Mouse (Mus musculus) heart, embryonic 16.5 days (tissue): ENCODE measurements at regions not wholly inside any gene's neighbourhood (a gene's known extent, or its start where the extent isn't known, plus 50 kb on each side); places are given as distances from the start of the nearest gene placed in this dataset.

Source experiments
- ATAC-seq: fragments of 200-750 bp; cut with Nextera tagmentation; replicated peaks from 2 replicates; pipeline ENCODE4 v1.8.0; 2017; ENCODE audit warnings: moderate number of reproducible peaks; ENCODE audit not compliant: insufficient read depth, low FRiP score; ENCODE audit errors: extremely low read depth
- H3K27ac ChIP-seq: fragments of 300-500 bp; sonication (generic); 2 replicates; pipeline ENCODE4 v1.5.1; 2014; ENCODE audit warnings: mild to moderate bottlenecking, low read length, control low read depth, moderate library complexity
- H3K27me3 ChIP-seq: fragments of 300-500 bp; sonication (generic); 2 replicates; pipeline ENCODE4 v1.6.1; 2014; ENCODE audit warnings: low read length, mixed read lengths; ENCODE audit not compliant: control insufficient read depth, insufficient read depth
- H3K36me3 ChIP-seq: fragments of 300-500 bp; sonication (generic); 2 replicates; pipeline ENCODE4 v1.6.1; 2014; ENCODE audit not compliant: control insufficient read depth, insufficient read depth
- H3K4me1 ChIP-seq: fragments of 300-500 bp; sonication (generic); 2 replicates; pipeline ENCODE4 v1.6.1; 2014; ENCODE audit warnings: low read length, mixed read lengths; ENCODE audit not compliant: control insufficient read depth, insufficient read depth
- H3K4me2 ChIP-seq: fragments of 300-500 bp; sonication (generic); 2 replicates; pipeline ENCODE4 v1.6.1; 2014; ENCODE audit warnings: low read depth, mild to moderate bottlenecking, control low read depth, low read length
- H3K4me3 ChIP-seq: fragments of 300-500 bp; sonication (generic); 2 replicates; pipeline ENCODE4 v1.5.1; 2014; ENCODE audit warnings: mild to moderate bottlenecking, control low read depth, low read length
- H3K9ac ChIP-seq: fragments of 300-500 bp; sonication (generic); 2 replicates; pipeline ENCODE4 v1.6.1; 2014; ENCODE audit warnings: low read length, control low read depth
- H3K9me3 ChIP-seq: fragments of 300-500 bp; sonication (generic); replicated peaks from 2 replicates; pipeline ENCODE4 v1.6.1; 2016; ENCODE audit warnings: low read length; ENCODE audit not compliant: control insufficient read depth
- WGBS: fragments of 180-500 bp; shearing (Covaris S2); extraction: QIAGEN DNeasy Blood & Tissue Kit; methylation state at CpG from one replicate; pipeline ENCODE4 v1.1.7; 2014; 5-methylcytosine and 5-hydroxymethylcytosine counted together

- no peak overlapping the region for H3K4me3 ChIP-seq
- H3K27me3 ChIP-seq, result no peaks in the 10 kb centered on the region
- H3K9ac ChIP-seq, result no peak overlapping the region
- no peak overlapping the region for H3K4me2 ChIP-seq
- H3K9me3 ChIP-seq, result no peaks in the 10 kb centered on the region
- ATAC-seq, result no peak
- no peak overlapping the region for H3K27ac ChIP-seq
- no peaks in the 10 kb centered on the region for H3K4me1 ChIP-seq
- no peaks in the 10 kb centered on the region for H3K36me3 ChIP-seq
Measured at GRCm38 (mm10) chr12:39757975-39758374, 279.9 kb downstream of the Arl4a start.

GRCm38 (mm10) chr12:39751850-39752249 is 286.0 kb downstream of the Arl4a start:
- Histone ChIP-seq H3K36me3 (no peaks in the 10 kb centered on the region), H3K27me3 (no peaks in the 10 kb centered on the region), H3K4me3 (no peak overlapping the region), H3K27ac (no peak overlapping the region), H3K4me1 (no peaks in the 10 kb centered on the region), H3K9me3 (no peaks in the 10 kb centered on the region), H3K9ac (no peak overlapping the region), H3K4me2 (no peak overlapping the region)
- WGBS, result 81% methylated on average over 5 of the region's 5 CpGs
- ATAC-seq, result no peak

GRCm38 (mm10) chr12:39742156-39743063 is 295.4 kb downstream of the Arl4a start:
- Histone ChIP-seq H3K9ac (no peak overlapping the region), H3K4me1 (no peaks in the 10 kb centered on the region), H3K27me3 (no peaks in the 10 kb centered on the region), H3K9me3 (no peaks in the 10 kb centered on the region), H3K4me3 (no peak overlapping the region), H3K4me2 (no peak overlapping the region), H3K36me3 (no peaks in the 10 kb centered on the region), H3K27ac (no peak overlapping the region)
- WGBS, result 71% methylated on average over 11 of the region's 11 CpGs
- no peak for ATAC-seq

GRCm38 (mm10) chr12:39741051-39741847 is 296.6 kb downstream of the Arl4a start:
- ATAC-seq, result no peak
- Histone ChIP-seq H3K27me3 (no peaks in the 10 kb centered on the region), H3K9ac (no peak overlapping the region), H3K4me2 (no peak overlapping the region), H3K36me3 (no peaks in the 10 kb centered on the region), H3K4me3 (no peak overlapping the region), H3K9me3 (no peaks in the 10 kb centered on the region), H3K4me1 (no peaks in the 10 kb centered on the region), H3K27ac (no peak overlapping the region)
- 42% methylated on average over 13 of the region's 13 CpGs for WGBS

GRCm38 (mm10) chr12:39736966-39737365 is 300.9 kb downstream of the Arl4a start:
- Histone ChIP-seq H3K9me3 (no peaks in the 10 kb centered on the region), H3K27me3 (no peaks in the 10 kb centered on the region), H3K9ac (no peak overlapping the region), H3K36me3 (no peaks in the 10 kb centered on the region), H3K27ac (no peak overlapping the region), H3K4me3 (no peak overlapping the region), H3K4me1 (no peaks in the 10 kb centered on the region), H3K4me2 (no peak overlapping the region)
- ATAC-seq, result no peak
- 78% methylated on average over 3 of the region's 3 CpGs for WGBS

- ATAC-seq, result no peak
- H3K4me2 ChIP-seq, result no peak overlapping the region
- no peak overlapping the region for H3K27ac ChIP-seq
- no peaks in the 10 kb centered on the region for H3K9me3 ChIP-seq
- WGBS, result 61% methylated on average over 9 of the region's 9 CpGs
- no peaks in the 10 kb centered on the region for H3K36me3 ChIP-seq
- H3K9ac ChIP-seq, result no peak overlapping the region
- H3K4me3 ChIP-seq, result no peak overlapping the region
- no peaks in the 10 kb centered on the region for H3K27me3 ChIP-seq
- no peaks in the 10 kb centered on the region for H3K4me1 ChIP-seq
Measured at GRCm38 (mm10) chr12:39736097-39736920, 301.5 kb downstream of the Arl4a start.

GRCm38 (mm10) chr12:39734176-39734575 is 303.6 kb downstream of the Arl4a start:
- Histone ChIP-seq H3K36me3 (no peaks in the 10 kb centered on the region), H3K27ac (no peak overlapping the region), H3K9me3 (no peaks in the 10 kb centered on the region), H3K4me1 (no peaks in the 10 kb centered on the region), H3K9ac (no peak overlapping the region), H3K4me3 (no peak overlapping the region), H3K4me2 (no peak overlapping the region), H3K27me3 (no peaks in the 10 kb centered on the region)
- no peak for ATAC-seq
- 56% methylated on average over 2 of the region's 2 CpGs for WGBS

- no peak overlapping the region for H3K27ac ChIP-seq
- H3K9ac ChIP-seq, result no peak overlapping the region
- no peaks in the 10 kb centered on the region for H3K4me1 ChIP-seq
- WGBS, result 66% methylated on average over 3 of the region's 3 CpGs
- no peaks in the 10 kb centered on the region for H3K36me3 ChIP-seq
- no peaks in the 10 kb centered on the region for H3K9me3 ChIP-seq
- no peak overlapping the region for H3K4me3 ChIP-seq
- H3K4me2 ChIP-seq, result no peak overlapping the region
- ATAC-seq, result no peak
- no peaks in the 10 kb centered on the region for H3K27me3 ChIP-seq
Measured at GRCm38 (mm10) chr12:39731177-39731576, 306.6 kb downstream of the Arl4a start.
